Mouse (Mus musculus): ENCODE measurements at regions not wholly inside any gene's neighbourhood (a gene's known extent, or its start where the extent isn't known, plus 50 kb on each side); places are given as distances from the start of the nearest gene placed in this dataset.

DNA sequence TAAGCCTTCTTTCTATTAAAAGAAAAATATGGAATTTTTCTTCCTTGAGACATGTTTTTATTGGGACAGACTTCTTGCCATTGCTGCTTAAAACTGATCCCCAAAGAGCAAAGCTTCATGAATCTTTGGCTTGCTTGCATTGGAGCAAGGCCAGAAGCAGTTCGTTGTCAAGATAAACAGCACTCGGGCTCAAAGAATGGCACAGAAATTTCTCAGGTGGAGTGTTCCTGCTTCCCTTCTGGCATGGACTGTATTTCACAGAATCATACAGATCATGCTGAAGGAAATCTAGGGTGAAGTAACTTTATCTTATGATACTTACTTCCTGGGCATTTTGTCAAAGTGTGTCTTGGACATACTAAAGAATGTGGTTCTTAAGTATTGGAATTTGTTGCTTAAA lies 77.0 kb upstream of the Mmadhc start:
- Histone ChIP-seq H3K9me3 (ENCODE audit: control insufficient read depth, low read length) (no peaks in the 10 kb centered on the region), H3K4me2 (ENCODE audit: low read length) (no peak overlapping the region), H3K27me3 (ENCODE audit: control insufficient read depth, insufficient read depth, low read length) (no peaks in the 10 kb centered on the region), H3K4me3 (ENCODE audit: control insufficient read depth in 1 of 2, insufficient read depth in 1 of 2, low read depth in 1 of 2, low read length in 2 of 2) (no peak overlapping the region), H3K4me1 (ENCODE audit: control insufficient read depth in 2 of 2, insufficient read depth in 2 of 2, low read length in 2 of 2) (no peaks in the 10 kb centered on the region), H3K9ac (ENCODE audit: low read length) (no peak overlapping the region), H3K27ac (replicated peaks in 1 of 2; ENCODE audit: control insufficient read depth in 1 of 2, insufficient read depth in 1 of 2, low read depth in 2 of 2, low read length in 2 of 2) (no peak overlapping the region), H3K36me3 (ENCODE audit: control insufficient read depth, insufficient read depth, low read length) (no peaks in the 10 kb centered on the region)
- WGBS: 16% methylated on average over 2 of the region's 2 CpGs
- ATAC-seq (ENCODE audit: insufficient number of reproducible peaks, insufficient read depth, low FRiP score, low read depth): no peak

DNA sequence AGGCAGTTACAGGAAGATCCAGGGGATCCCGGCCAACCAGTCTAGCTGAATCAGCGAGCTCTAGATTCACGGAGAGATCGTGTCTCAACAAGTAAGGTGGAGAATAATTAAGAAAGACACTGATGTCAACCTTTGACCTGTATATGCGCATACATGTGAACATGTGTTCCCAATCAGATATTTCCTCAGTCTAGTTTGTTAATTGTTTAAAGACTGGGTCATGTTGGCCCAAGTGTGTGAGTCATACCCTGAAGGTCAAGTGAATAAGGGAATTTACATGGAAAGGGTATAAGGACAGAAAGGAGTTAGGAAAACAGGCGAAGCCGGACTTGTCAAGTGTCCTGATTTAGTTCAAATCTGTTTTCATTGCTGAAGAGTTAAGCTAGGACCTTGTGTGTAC lies 76.4 kb upstream of the Mmadhc start:
- H3K36me3 ChIP-seq (ENCODE audit: control insufficient read depth, insufficient read depth, low read length): no peaks in the 10 kb centered on the region
- WGBS: 79% methylated on average over 7 of the region's 7 CpGs

DNA sequence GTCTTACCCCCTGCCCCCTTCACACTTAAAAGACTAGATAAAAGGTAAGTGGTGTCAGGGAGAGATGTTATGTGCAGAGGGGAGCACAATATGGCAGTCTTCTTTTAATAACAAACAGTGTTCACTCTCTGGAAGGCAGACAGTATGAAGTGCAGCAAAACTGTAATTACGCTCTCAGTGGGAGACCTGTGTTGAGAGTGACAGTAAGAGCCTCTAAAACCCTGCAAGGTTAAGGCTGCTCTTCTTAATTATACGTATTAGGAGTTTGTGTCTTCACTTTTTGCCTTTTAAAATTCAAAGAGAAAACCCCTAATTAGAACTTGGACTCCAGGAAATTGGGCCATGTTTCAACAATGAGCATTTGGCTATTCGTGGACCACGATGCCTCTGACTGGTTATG lies 72.2 kb upstream of the Mmadhc start:
- no peak overlapping the region for H3K9ac ChIP-seq (ENCODE audit: low read length)
- no peaks in the 10 kb centered on the region for H3K36me3 ChIP-seq (ENCODE audit: control insufficient read depth, insufficient read depth, low read length)
- H3K4me2 ChIP-seq (ENCODE audit: low read length): no peak overlapping the region
- no peaks in the 10 kb centered on the region for H3K9me3 ChIP-seq (ENCODE audit: control insufficient read depth, low read length)
- H3K4me3 ChIP-seq (ENCODE audit: control insufficient read depth in 1 of 2, insufficient read depth in 1 of 2, low read depth in 1 of 2, low read length in 2 of 2): no peak overlapping the region
- no peaks in the 10 kb centered on the region for H3K4me1 ChIP-seq (ENCODE audit: control insufficient read depth in 2 of 2, insufficient read depth in 2 of 2, low read length in 2 of 2)
- ATAC-seq (ENCODE audit: insufficient number of reproducible peaks, insufficient read depth, low FRiP score, low read depth): no peak
- no peak overlapping the region for H3K27ac ChIP-seq (replicated peaks in 1 of 2; ENCODE audit: control insufficient read depth in 1 of 2, insufficient read depth in 1 of 2, low read depth in 2 of 2, low read length in 2 of 2)
- no peaks in the 10 kb centered on the region for H3K27me3 ChIP-seq (ENCODE audit: control insufficient read depth, insufficient read depth, low read length)
- 82% methylated on average over 4 of the region's 4 CpGs for WGBS

More for the DNA sequence above, 76.4 kb upstream of the Mmadhc start:
- no peaks in the 10 kb centered on the region for H3K27me3 ChIP-seq (ENCODE audit: control insufficient read depth, insufficient read depth, low read length)
- H3K4me2 ChIP-seq (ENCODE audit: low read length): no peak overlapping the region
- no peaks in the 10 kb centered on the region for H3K4me1 ChIP-seq (ENCODE audit: control insufficient read depth in 2 of 2, insufficient read depth in 2 of 2, low read length in 2 of 2)
- no peak for ATAC-seq (ENCODE audit: insufficient number of reproducible peaks, insufficient read depth, low FRiP score, low read depth)
- no peak overlapping the region for H3K9ac ChIP-seq (ENCODE audit: low read length)
- no peaks in the 10 kb centered on the region for H3K9me3 ChIP-seq (ENCODE audit: control insufficient read depth, low read length)
- H3K4me3 ChIP-seq (ENCODE audit: control insufficient read depth in 1 of 2, insufficient read depth in 1 of 2, low read depth in 1 of 2, low read length in 2 of 2): no peak overlapping the region
- no peak overlapping the region for H3K27ac ChIP-seq (replicated peaks in 1 of 2; ENCODE audit: control insufficient read depth in 1 of 2, insufficient read depth in 1 of 2, low read depth in 2 of 2, low read length in 2 of 2)

DNA sequence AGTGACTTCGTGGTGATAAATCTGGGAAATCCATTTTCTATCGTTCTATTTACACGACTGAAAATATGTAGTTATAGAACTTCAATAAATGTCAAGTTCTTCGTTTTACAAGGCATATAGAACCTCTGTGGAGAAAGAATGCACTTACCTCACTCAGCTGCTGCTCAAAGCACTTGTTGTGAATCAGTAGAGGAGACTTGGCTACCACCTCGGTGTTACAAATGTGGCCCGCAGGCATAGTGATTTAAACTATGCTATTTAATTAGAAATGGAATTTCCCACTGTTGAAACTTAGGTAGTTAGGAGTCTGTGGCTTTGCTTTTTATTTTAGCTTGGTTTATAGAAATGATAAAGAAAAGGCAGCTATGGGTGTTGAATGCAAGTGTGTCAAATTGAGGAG lies 71.8 kb upstream of the Mmadhc start:
- H3K4me2 ChIP-seq (ENCODE audit: low read length): no peak overlapping the region
- ATAC-seq (ENCODE audit: insufficient number of reproducible peaks, insufficient read depth, low FRiP score, low read depth): no peak
- H3K9me3 ChIP-seq (ENCODE audit: control insufficient read depth, low read length): no peaks in the 10 kb centered on the region
- H3K4me1 ChIP-seq (ENCODE audit: control insufficient read depth in 2 of 2, insufficient read depth in 2 of 2, low read length in 2 of 2): no peaks in the 10 kb centered on the region
- no peaks in the 10 kb centered on the region for H3K36me3 ChIP-seq (ENCODE audit: control insufficient read depth, insufficient read depth, low read length)
- no peak overlapping the region for H3K27ac ChIP-seq (replicated peaks in 1 of 2; ENCODE audit: control insufficient read depth in 1 of 2, insufficient read depth in 1 of 2, low read depth in 2 of 2, low read length in 2 of 2)
- H3K9ac ChIP-seq (ENCODE audit: low read length): no peak overlapping the region
- H3K4me3 ChIP-seq (ENCODE audit: control insufficient read depth in 1 of 2, insufficient read depth in 1 of 2, low read depth in 1 of 2, low read length in 2 of 2): no peak overlapping the region
- 71% methylated on average over 6 of the region's 6 CpGs for WGBS
- H3K27me3 ChIP-seq (ENCODE audit: control insufficient read depth, insufficient read depth, low read length): no peaks in the 10 kb centered on the region

DNA sequence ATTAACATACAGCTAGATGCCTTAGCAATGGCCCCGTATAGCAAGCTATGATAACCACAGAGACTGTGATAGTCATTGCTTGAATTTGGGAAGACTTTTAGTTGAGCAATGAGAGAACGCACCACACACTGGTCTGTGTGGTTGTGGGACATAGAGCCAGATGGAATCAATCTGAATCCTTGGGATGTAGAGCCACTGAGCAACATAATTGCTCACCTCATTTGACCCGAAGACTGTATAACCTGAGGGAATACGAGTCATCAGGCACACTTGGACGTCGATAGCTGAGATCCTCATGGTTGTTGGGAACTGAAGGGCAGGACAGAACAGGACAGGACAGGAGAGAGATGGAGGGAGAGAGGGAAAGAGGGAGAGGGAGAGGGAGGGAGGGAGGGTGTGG lies 68.6 kb upstream of the Mmadhc start:
- H3K9ac ChIP-seq (ENCODE audit: low read length): no peak overlapping the region
- H3K9me3 ChIP-seq (ENCODE audit: control insufficient read depth, low read length): no peaks in the 10 kb centered on the region
- H3K4me3 ChIP-seq (ENCODE audit: control insufficient read depth in 1 of 2, insufficient read depth in 1 of 2, low read depth in 1 of 2, low read length in 2 of 2): no peak overlapping the region
- H3K36me3 ChIP-seq (ENCODE audit: control insufficient read depth, insufficient read depth, low read length): no peaks in the 10 kb centered on the region
- 82% methylated on average over 6 of the region's 6 CpGs for WGBS
- no peak for ATAC-seq (ENCODE audit: insufficient number of reproducible peaks, insufficient read depth, low FRiP score, low read depth)
- no peaks in the 10 kb centered on the region for H3K4me1 ChIP-seq (ENCODE audit: control insufficient read depth in 2 of 2, insufficient read depth in 2 of 2, low read length in 2 of 2)
- no peak overlapping the region for H3K27ac ChIP-seq (replicated peaks in 1 of 2; ENCODE audit: control insufficient read depth in 1 of 2, insufficient read depth in 1 of 2, low read depth in 2 of 2, low read length in 2 of 2)
- no peaks in the 10 kb centered on the region for H3K27me3 ChIP-seq (ENCODE audit: control insufficient read depth, insufficient read depth, low read length)
- H3K4me2 ChIP-seq (ENCODE audit: low read length): no peak overlapping the region

DNA sequence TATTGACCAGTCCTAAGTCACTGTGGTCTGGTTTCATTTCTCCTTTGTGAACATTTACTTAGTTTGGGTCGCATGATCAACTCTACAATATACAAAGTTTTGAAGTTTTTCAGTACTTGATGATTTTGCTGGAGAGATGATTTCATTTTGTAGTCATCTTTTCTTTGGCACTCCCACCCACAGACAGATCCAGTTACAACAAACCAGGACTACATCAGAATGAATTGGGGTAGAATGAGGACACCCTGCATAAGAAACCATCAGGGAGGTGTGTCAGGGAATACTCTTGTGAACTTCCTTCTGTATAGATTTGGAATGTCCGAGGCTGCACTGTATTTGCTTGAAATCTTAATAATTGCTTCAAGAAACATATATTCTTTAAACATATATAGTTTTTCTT lies 59.5 kb upstream of the Mmadhc start:
- H3K27ac ChIP-seq (replicated peaks in 1 of 2; ENCODE audit: control insufficient read depth in 1 of 2, insufficient read depth in 1 of 2, low read depth in 2 of 2, low read length in 2 of 2): no peak overlapping the region
- no peaks in the 10 kb centered on the region for H3K27me3 ChIP-seq (ENCODE audit: control insufficient read depth, insufficient read depth, low read length)
- H3K4me2 ChIP-seq (ENCODE audit: low read length): no peak overlapping the region
- H3K9ac ChIP-seq (ENCODE audit: low read length): no peak overlapping the region
- no peaks in the 10 kb centered on the region for H3K36me3 ChIP-seq (ENCODE audit: control insufficient read depth, insufficient read depth, low read length)
- ATAC-seq (ENCODE audit: insufficient number of reproducible peaks, insufficient read depth, low FRiP score, low read depth): no peak
- H3K9me3 ChIP-seq (ENCODE audit: control insufficient read depth, low read length): no peaks in the 10 kb centered on the region
- no peaks in the 10 kb centered on the region for H3K4me1 ChIP-seq (ENCODE audit: control insufficient read depth in 2 of 2, insufficient read depth in 2 of 2, low read length in 2 of 2)
- H3K4me3 ChIP-seq (ENCODE audit: control insufficient read depth in 1 of 2, insufficient read depth in 1 of 2, low read depth in 1 of 2, low read length in 2 of 2): no peak overlapping the region
- 76% methylated on average over 2 of the region's 2 CpGs for WGBS

DNA sequence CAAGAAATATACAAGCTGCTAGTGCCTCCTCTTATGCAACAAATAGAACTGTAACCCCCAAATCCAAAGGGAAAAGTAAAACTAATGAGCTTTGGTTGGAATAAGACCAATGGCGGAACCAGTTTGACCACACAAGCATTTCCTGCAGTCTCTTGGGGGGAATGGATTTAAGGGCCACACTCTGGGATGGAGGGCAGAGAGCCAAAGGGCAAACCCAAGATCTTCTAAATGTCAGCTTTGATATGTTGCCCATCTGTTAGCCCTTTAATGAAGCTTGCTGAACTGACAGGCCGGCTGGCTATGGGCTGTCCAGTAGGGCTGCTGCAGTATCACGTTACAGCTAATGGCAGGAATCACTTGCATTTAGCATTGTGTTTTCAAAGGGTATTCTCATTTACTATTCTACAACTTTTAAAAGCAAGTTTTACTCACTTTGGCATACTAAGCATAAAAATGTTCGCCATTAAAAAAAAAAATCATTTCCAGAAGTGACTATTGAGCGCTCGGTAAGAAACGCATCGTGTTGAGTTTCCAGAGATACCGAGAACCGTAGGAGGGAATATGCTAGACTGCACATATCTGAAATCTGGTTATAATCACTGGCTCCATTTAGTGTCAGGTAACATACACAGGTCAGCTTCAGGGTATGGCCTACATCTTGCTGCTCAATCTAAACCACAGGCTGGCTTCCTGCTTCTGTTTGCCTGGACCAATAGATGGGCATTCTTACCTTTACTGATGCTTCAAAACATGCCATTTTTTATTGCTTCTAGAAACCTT lies 51.1 kb upstream of the Mmadhc start:
- no peaks in the 10 kb centered on the region for H3K9me3 ChIP-seq (ENCODE audit: control insufficient read depth, low read length)
- H3K36me3 ChIP-seq (ENCODE audit: control insufficient read depth, insufficient read depth, low read length): no peaks in the 10 kb centered on the region
- WGBS: 73% methylated on average over 10 of the region's 10 CpGs
- H3K4me3 ChIP-seq (ENCODE audit: control insufficient read depth in 1 of 2, insufficient read depth in 1 of 2, low read depth in 1 of 2, low read length in 2 of 2): no peak overlapping the region
- H3K9ac ChIP-seq (ENCODE audit: low read length): no peak overlapping the region
- no peak overlapping the region for H3K4me2 ChIP-seq (ENCODE audit: low read length)
- ATAC-seq (ENCODE audit: insufficient number of reproducible peaks, insufficient read depth, low FRiP score, low read depth): no peak
- H3K27ac ChIP-seq (replicated peaks in 1 of 2; ENCODE audit: control insufficient read depth in 1 of 2, insufficient read depth in 1 of 2, low read depth in 2 of 2, low read length in 2 of 2): no peak overlapping the region
- no peaks in the 10 kb centered on the region for H3K4me1 ChIP-seq (ENCODE audit: control insufficient read depth in 2 of 2, insufficient read depth in 2 of 2, low read length in 2 of 2)
- no peaks in the 10 kb centered on the region for H3K27me3 ChIP-seq (ENCODE audit: control insufficient read depth, insufficient read depth, low read length)

All from heart, embryonic 14.5 days (tissue).